Mouse (Mus musculus): ENCODE data around the gene Gsta1. TPM values are rescaled to one million over a fixed set of nuclear protein-coding genes. Genes with fewer than 3 reads are reported as not detected.
"Not testable (repeated sequence)": the region's sequence is repeated elsewhere in the genome, so short reads cannot be mapped to it uniquely, and the experiment has no call there.

The Gsta1 gene
- under 1 TPM in 1 of 4 experiments, not detected in 3; 0.60 TPM for total RNA-seq (2022)

- DNase-seq (ENCODE audit: low spot score in 2 of 2), result not testable (repeated sequence)
Measured at GRCm38 (mm10) chr9:78230461-78230860, at the start of gene Gsta1. Gene Gsta1, plus strand, starts transcription at chr9:78230656.

GRCm38 (mm10) chr9:78182474-78182873 lies 48.0 kb upstream of the Gsta1 start, which contains the start of gene Gsta4:
Gene Gsta4, plus strand, starts transcription at chr9:78182774.
- DNase-seq (ENCODE audit: low spot score in 2 of 2), result not testable (repeated sequence)

- DNase-seq (ENCODE audit: low spot score in 2 of 2), result no peak
Measured at GRCm38 (mm10) chr9:78185686-78186085, 44.8 kb upstream of the Gsta1 start.

GRCm38 (mm10) chr9:78188910-78189309 lies 41.5 kb upstream of the Gsta1 start:
- DNase-seq (ENCODE audit: low spot score in 2 of 2), result no peak

GRCm38 (mm10) chr9:78190651-78191634 lies 39.5 kb upstream of the Gsta1 start:
- no peak for DNase-seq (ENCODE audit: low spot score in 2 of 2)

GRCm38 (mm10) chr9:78191736-78192135 lies 38.7 kb upstream of the Gsta1 start:
- no peak for DNase-seq (ENCODE audit: low spot score in 2 of 2)

GRCm38 (mm10) chr9:78193902-78194597 lies 36.4 kb upstream of the Gsta1 start:
- no peak for DNase-seq (ENCODE audit: low spot score in 2 of 2)

GRCm38 (mm10) chr9:78195034-78195433 lies 35.4 kb upstream of the Gsta1 start:
- DNase-seq (ENCODE audit: low spot score in 2 of 2), result peak in 1 of 2 experiments; percentile 53

GRCm38 (mm10) chr9:78197801-78198200 lies 32.7 kb upstream of the Gsta1 start:
- DNase-seq (ENCODE audit: low spot score in 2 of 2), result no peak

- DNase-seq (ENCODE audit: low spot score in 2 of 2), result no peak
Measured at GRCm38 (mm10) chr9:78204194-78204593, 26.3 kb upstream of the Gsta1 start.

- DNase-seq (ENCODE audit: low spot score in 2 of 2), result no peak
Measured at GRCm38 (mm10) chr9:78208956-78209355, 21.5 kb upstream of the Gsta1 start.

GRCm38 (mm10) chr9:78210079-78210478 lies 20.4 kb upstream of the Gsta1 start:
- DNase-seq (ENCODE audit: low spot score in 2 of 2), result no peak

GRCm38 (mm10) chr9:78210821-78211220 lies 19.6 kb upstream of the Gsta1 start:
- DNase-seq (ENCODE audit: low spot score in 2 of 2), result no peak

- no peak for DNase-seq (ENCODE audit: low spot score in 2 of 2)
Measured at GRCm38 (mm10) chr9:78211521-78211920, 18.9 kb upstream of the Gsta1 start.

GRCm38 (mm10) chr9:78212341-78213049 lies 18.0 kb upstream of the Gsta1 start:
- DNase-seq (ENCODE audit: low spot score in 2 of 2), result no peak

- no peak for DNase-seq (ENCODE audit: low spot score in 2 of 2)
Measured at GRCm38 (mm10) chr9:78217074-78217473, 13.4 kb upstream of the Gsta1 start.

- DNase-seq (ENCODE audit: low spot score in 2 of 2), result no peak
Measured at GRCm38 (mm10) chr9:78222616-78223015, 7.8 kb upstream of the Gsta1 start.

GRCm38 (mm10) chr9:78223221-78223902 lies 7.1 kb upstream of the Gsta1 start:
- DNase-seq (ENCODE audit: low spot score in 2 of 2), result no peak

- DNase-seq (ENCODE audit: low spot score in 2 of 2), result no peak
Measured at GRCm38 (mm10) chr9:78224418-78224817, 6.0 kb upstream of the Gsta1 start.

- DNase-seq (ENCODE audit: low spot score in 2 of 2), result no peak
Measured at GRCm38 (mm10) chr9:78225304-78225703, 5.2 kb upstream of the Gsta1 start.

GRCm38 (mm10) chr9:78228122-78228521 lies 2.3 kb upstream of the Gsta1 start:
- DNase-seq (ENCODE audit: low spot score in 2 of 2), result no peak
